Mouse (Mus musculus): ENCODE measurements around the gene Agxt. TPM values are rescaled to one million over a fixed set of nuclear protein-coding genes. Genes with fewer than 3 reads are reported as not detected.

The Agxt gene
- polyA plus RNA-seq, 1 experiment, result not detected

DNA sequence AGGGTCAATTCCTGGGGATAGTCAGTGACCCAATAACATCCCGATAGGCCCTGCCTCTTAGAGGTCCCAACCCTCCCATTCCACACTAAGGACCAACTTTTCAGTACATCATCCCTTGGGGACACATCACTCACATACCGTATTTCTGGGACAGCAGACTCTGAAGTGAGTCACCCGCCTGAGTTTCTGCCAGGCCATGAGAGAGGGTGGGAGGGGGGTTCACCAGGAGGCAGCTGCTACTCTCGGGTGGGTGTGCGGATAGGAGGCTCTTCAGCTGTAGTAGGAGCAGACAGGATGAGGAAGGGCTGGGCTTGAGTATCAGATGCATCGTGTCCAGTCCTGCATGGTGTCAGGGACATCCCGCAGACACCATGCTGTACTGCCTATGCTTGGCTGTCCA, 4.7 kb downstream of the Agxt start:
- Histone ChIP-seq H3K27me3 (ENCODE audit: control insufficient read depth, insufficient read depth, insufficient read length) (no peaks in the 10 kb centered on the region), H3K4me3 (no peak overlapping the region), H3K36me3 (ENCODE audit: control insufficient read depth, insufficient read depth) (no peaks in the 10 kb centered on the region), H3K4me2 (ENCODE audit: low read depth) (no peak overlapping the region), H3ac (ENCODE audit: control insufficient read depth, insufficient read length) (no peak overlapping the region), H3K79me2 (ENCODE audit: control insufficient read depth, insufficient read depth) (no peaks in the 10 kb centered on the region)
- no peak for TF ChIP-seq USF1 (IDR thresholded peaks at IDR 0.05; ENCODE audit: low read depth)
- TF ChIP-seq MYOG (IDR thresholded peaks at IDR 0.05; ENCODE audit: control insufficient read depth in 1 of 3, insufficient read depth in 1 of 3, insufficient read length in 2 of 3, low read depth in 2 of 3), result peak in 1 of 3 experiments; percentile 48
- peak in 2 of 3 experiments; percentile 34 to 61 for TF ChIP-seq MYOD1 (IDR thresholded peaks at IDR 0.05; ENCODE audit: control insufficient read depth in 1 of 3, insufficient read length in 2 of 3, low read depth in 2 of 3)

- H3K27me3 ChIP-seq (ENCODE audit: control insufficient read depth, insufficient read depth, insufficient read length), result no peaks in the 10 kb centered on the region
- TF ChIP-seq TCF12 (IDR thresholded peaks at IDR 0.05; ENCODE audit: insufficient read depth, poor library complexity, severe bottlenecking) (no peak), USF1 (IDR thresholded peaks at IDR 0.05; ENCODE audit: low read depth) (no peak), CEBPB (IDR thresholded peaks at IDR 0.05; ENCODE audit: insufficient read depth, poor library complexity, severe bottlenecking) (no peak), REST (IDR thresholded peaks at IDR 0.05; ENCODE audit: insufficient read depth, insufficient read length) (no peak), MYOG (IDR thresholded peaks at IDR 0.05; ENCODE audit: control insufficient read depth in 1 of 3, insufficient read depth in 1 of 3, insufficient read length in 2 of 3, low read depth in 2 of 3) (no peak), POLR2AphosphoS2 (IDR thresholded peaks at IDR 0.05; ENCODE audit: insufficient read length, low read depth) (no peak), E2F4 (IDR thresholded peaks at IDR 0.05; ENCODE audit: insufficient read depth) (no peak), MAX (IDR thresholded peaks at IDR 0.05; ENCODE audit: low read depth) (no peak), POLR2A (IDR thresholded peaks at IDR 0.05; ENCODE audit: insufficient read length, low read depth) (no peak), MYOD1 (IDR thresholded peaks at IDR 0.05; ENCODE audit: control insufficient read depth in 1 of 3, insufficient read length in 2 of 3, low read depth in 2 of 3) (no peak), SRF (IDR thresholded peaks at IDR 0.05; ENCODE audit: control insufficient read depth, insufficient read length, low read depth) (no peak), TCF3 (IDR thresholded peaks at IDR 0.05; ENCODE audit: insufficient read length, low read depth) (no peak)
- no peaks in the 10 kb centered on the region for H3K79me2 ChIP-seq (ENCODE audit: control insufficient read depth, insufficient read depth)
- H3K4me2 ChIP-seq (ENCODE audit: low read depth), result no peak overlapping the region
- no peaks in the 10 kb centered on the region for H3K36me3 ChIP-seq (ENCODE audit: control insufficient read depth, insufficient read depth)
- no peak overlapping the region for H3K4me3 ChIP-seq
- no peak overlapping the region for H3ac ChIP-seq (ENCODE audit: control insufficient read depth, insufficient read length)
These were observed 7.8 kb downstream of the Agxt start for GRCm38 (mm10) chr1:93142871-93143270.

- H3K79me2 ChIP-seq (ENCODE audit: control insufficient read depth, insufficient read depth), result no peaks in the 10 kb centered on the region
- no peak overlapping the region for H3K4me3 ChIP-seq
- H3K4me2 ChIP-seq (ENCODE audit: low read depth), result no peak overlapping the region
- H3K27me3 ChIP-seq (ENCODE audit: control insufficient read depth, insufficient read depth, insufficient read length), result peaks cover 2% of the 10 kb centered on the region
- no peaks in the 10 kb centered on the region for H3K36me3 ChIP-seq (ENCODE audit: control insufficient read depth, insufficient read depth)
- H3ac ChIP-seq (ENCODE audit: control insufficient read depth, insufficient read length), result no peak overlapping the region
- TF ChIP-seq TCF3 (IDR thresholded peaks at IDR 0.05; ENCODE audit: insufficient read length, low read depth) (no peak), SRF (IDR thresholded peaks at IDR 0.05; ENCODE audit: control insufficient read depth, insufficient read length, low read depth) (no peak), TCF12 (IDR thresholded peaks at IDR 0.05; ENCODE audit: insufficient read depth, poor library complexity, severe bottlenecking) (no peak)
These were observed 9.1 kb downstream of the Agxt start for GRCm38 (mm10) chr1:93144176-93144575.

DNA sequence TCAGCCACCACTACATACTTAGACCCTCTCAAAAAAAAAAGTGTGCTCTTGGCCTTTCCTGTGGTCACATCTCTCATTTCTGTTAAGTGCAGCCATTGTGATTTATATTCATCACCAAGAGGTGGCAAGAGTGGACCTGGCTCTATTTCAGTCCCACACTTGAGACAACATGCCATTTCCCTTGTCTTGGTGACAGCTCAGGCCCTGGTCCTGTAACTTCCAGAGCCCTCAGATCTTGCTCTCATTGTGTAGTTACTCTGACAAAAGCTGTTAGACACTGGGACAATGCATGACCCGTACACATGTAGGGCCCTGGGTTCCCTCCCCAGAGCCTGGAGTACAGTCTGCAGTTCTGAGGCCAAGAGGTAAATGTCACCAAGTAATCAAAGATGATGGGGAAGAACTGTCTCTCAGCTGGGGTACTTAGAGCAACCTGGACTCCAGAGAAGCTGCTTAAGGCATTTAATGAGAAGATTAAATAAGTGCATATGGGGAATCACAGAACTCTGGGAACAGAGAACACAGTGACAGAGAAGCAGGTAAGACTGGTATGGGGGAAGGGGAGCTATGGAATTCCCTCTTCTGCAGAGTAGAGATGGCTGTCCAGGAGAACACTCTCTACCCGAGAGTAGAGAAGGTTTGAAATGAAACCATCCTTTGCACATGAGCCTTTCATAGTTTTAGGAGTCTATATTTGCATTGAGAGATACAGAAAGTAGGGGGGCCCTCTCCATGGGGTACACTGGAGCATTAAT, 16.0 kb downstream of the Agxt start:
- peaks cover 12% of the 10 kb centered on the region for H3K27me3 ChIP-seq (ENCODE audit: control insufficient read depth, insufficient read depth, insufficient read length)
- TF ChIP-seq TCF12 (IDR thresholded peaks at IDR 0.05; ENCODE audit: insufficient read depth, poor library complexity, severe bottlenecking) (no peak), POLR2A (IDR thresholded peaks at IDR 0.05; ENCODE audit: insufficient read length, low read depth) (no peak), E2F4 (IDR thresholded peaks at IDR 0.05; ENCODE audit: insufficient read depth) (no peak), MAX (IDR thresholded peaks at IDR 0.05; ENCODE audit: low read depth) (no peak), MYOD1 (IDR thresholded peaks at IDR 0.05; ENCODE audit: control insufficient read depth in 1 of 3, insufficient read length in 2 of 3, low read depth in 2 of 3) (no peak), USF1 (IDR thresholded peaks at IDR 0.05; ENCODE audit: low read depth) (no peak), TCF3 (IDR thresholded peaks at IDR 0.05; ENCODE audit: insufficient read length, low read depth) (no peak), REST (IDR thresholded peaks at IDR 0.05; ENCODE audit: insufficient read depth, insufficient read length) (no peak), MYOG (IDR thresholded peaks at IDR 0.05; ENCODE audit: control insufficient read depth in 1 of 3, insufficient read depth in 1 of 3, insufficient read length in 2 of 3, low read depth in 2 of 3) (no peak), POLR2AphosphoS2 (IDR thresholded peaks at IDR 0.05; ENCODE audit: insufficient read length, low read depth) (no peak), SRF (IDR thresholded peaks at IDR 0.05; ENCODE audit: control insufficient read depth, insufficient read length, low read depth) (no peak), CEBPB (IDR thresholded peaks at IDR 0.05; ENCODE audit: insufficient read depth, poor library complexity, severe bottlenecking) (no peak)
- no peaks in the 10 kb centered on the region for H3K79me2 ChIP-seq (ENCODE audit: control insufficient read depth, insufficient read depth)
- no peaks in the 10 kb centered on the region for H3K36me3 ChIP-seq (ENCODE audit: control insufficient read depth, insufficient read depth)
- H3K4me3 ChIP-seq, result no peak overlapping the region
- no peak overlapping the region for H3K4me2 ChIP-seq (ENCODE audit: low read depth)
- H3ac ChIP-seq (ENCODE audit: control insufficient read depth, insufficient read length), result no peak overlapping the region

- Histone ChIP-seq H3K4me2 (ENCODE audit: low read depth) (no peak overlapping the region), H3ac (ENCODE audit: control insufficient read depth, insufficient read length) (no peak overlapping the region), H3K4me3 (no peak overlapping the region), H3K36me3 (ENCODE audit: control insufficient read depth, insufficient read depth) (no peaks in the 10 kb centered on the region), H3K27me3 (ENCODE audit: control insufficient read depth, insufficient read depth, insufficient read length) (no peaks in the 10 kb centered on the region), H3K79me2 (ENCODE audit: control insufficient read depth, insufficient read depth) (no peaks in the 10 kb centered on the region)
- TF ChIP-seq POLR2A (IDR thresholded peaks at IDR 0.05; ENCODE audit: insufficient read length, low read depth), result no peak
These were observed 22.5 kb downstream of the Agxt start for GRCm38 (mm10) chr1:93157566-93157965.
